Mouse (Mus musculus) brain, embryonic 14.5 days (tissue): Measurements from ENCODE around the gene Gimap5. TPM values are rescaled to one million over a fixed set of nuclear protein-coding genes. Genes with fewer than 3 reads are reported as not detected.

Source experiments
- DNase-seq: peaks from one replicate; pipeline ENCODE4 v3.0.0-alpha.2; 2011; ENCODE audit warnings: low read depth
- CTCF ChIP-seq: fragments of 200-500 bp; IDR thresholded peaks from 2 replicates; pipeline ENCODE4 v1.5.1; 2012; ENCODE audit warnings: inconsistent platforms, mild to moderate bottlenecking, moderate library complexity, borderline replicate concordance; ENCODE audit not compliant: insufficient read depth, insufficient read length; ENCODE audit errors: extremely low read depth
- POLR2A ChIP-seq: fragments of 200-500 bp; IDR thresholded peaks from 2 replicates; pipeline ENCODE4 v1.6.1; 2012; ENCODE audit warnings: mild to moderate bottlenecking, inconsistent platforms, borderline replicate concordance; ENCODE audit not compliant: poor library complexity, insufficient read depth, insufficient read length, severe bottlenecking; ENCODE audit errors: extremely low read depth
- polyA plus RNA-seq: library from polyadenylated mRNA; depleted of rRNA; stranded (reverse); fragments of >200 nt; gene quantifications from 2 replicates; pipeline ENCODE4 v1.2.3, GENCODE M21; 2012; rRNA removed

Gene Gimap5
- 0.87 and 1.2 TPM in 2 replicates for polyA plus RNA-seq

- DNase-seq = peak; percentile 40
- TF ChIP-seq CTCF (peak; percentile 65; the same call in 1 of the 2 replicates), POLR2A (no peak)
These were observed at the start of gene Gimap5 for GRCm38 (mm10) chr6:48745959-48746889. TSS of gene Gimap5 (plus strand) at chr6:48746197.

- TF ChIP-seq CTCF (no peak), POLR2A (no peak)
- DNase-seq = no peak
These were observed 49.0 kb upstream of the Gimap5 start for GRCm38 (mm10) chr6:48696830-48697554.

- TF ChIP-seq CTCF = no peak
- TF ChIP-seq POLR2A = no peak
- DNase-seq = no peak
These were observed 48.5 kb upstream of the Gimap5 start for GRCm38 (mm10) chr6:48697555-48697930.

- TF ChIP-seq POLR2A (no peak), CTCF (no peak)
- no peak for DNase-seq
These were observed 47.7 kb upstream of the Gimap5 start for GRCm38 (mm10) chr6:48698066-48698856.

GRCm38 (mm10) chr6:48698888-48699287, 47.1 kb upstream of the Gimap5 start:
- DNase-seq = no peak
- no peak for TF ChIP-seq CTCF
- no peak for TF ChIP-seq POLR2A

- no peak for TF ChIP-seq CTCF
- TF ChIP-seq POLR2A = no peak
- no peak for DNase-seq
These were observed 45.5 kb upstream of the Gimap5 start for GRCm38 (mm10) chr6:48700251-48701075.

GRCm38 (mm10) chr6:48702146-48702545, 43.9 kb upstream of the Gimap5 start:
- DNase-seq = no peak
- TF ChIP-seq POLR2A (no peak), CTCF (no peak)

- no peak for DNase-seq
- TF ChIP-seq POLR2A (no peak), CTCF (no peak)
These were observed 43.4 kb upstream of the Gimap5 start for GRCm38 (mm10) chr6:48702601-48703000.

GRCm38 (mm10) chr6:48704146-48704545, 41.9 kb upstream of the Gimap5 start:
- TF ChIP-seq POLR2A (no peak), CTCF (no peak)
- no peak for DNase-seq

- DNase-seq = no peak
- TF ChIP-seq CTCF = no peak
- no peak for TF ChIP-seq POLR2A
These were observed 39.9 kb upstream of the Gimap5 start for GRCm38 (mm10) chr6:48706130-48706529.
